Mouse (Mus musculus) forebrain, embryonic 11.5 days (tissue): Measurements from ENCODE around the gene Ptma. TPM values are rescaled to one million over a fixed set of nuclear protein-coding genes. Genes with fewer than 3 reads are reported as not detected.

Experiments used
- ATAC-seq: fragments of 200-750 bp; cut with Nextera tagmentation; replicated peaks from 2 replicates; pipeline ENCODE4 v1.8.0; 2017; ENCODE audit warnings: moderate TSS enrichment; ENCODE audit not compliant: low FRiP score
- DNase-seq: peaks from one replicate; pipeline ENCODE4 v3.0.0-alpha.2; 2017; ENCODE audit warnings: low spot score
- H3K27ac ChIP-seq: fragments of 300-500 bp; sonication (generic); 2 replicates; pipeline ENCODE4 v1.5.1; 2014; ENCODE audit warnings: low read depth, low read length
- H3K27me3 ChIP-seq: fragments of 300-500 bp; sonication (generic); 2 replicates; pipeline ENCODE4 v1.6.1; 2014; ENCODE audit warnings: mild to moderate bottlenecking, low read length, mixed read lengths; ENCODE audit not compliant: control insufficient read depth, insufficient read depth
- H3K36me3 ChIP-seq: fragments of 300-500 bp; sonication (generic); 2 replicates; pipeline ENCODE4 v1.6.1; 2014; ENCODE audit warnings: mild to moderate bottlenecking, low read length, moderate library complexity, mixed read lengths; ENCODE audit not compliant: control insufficient read depth, insufficient read depth
- H3K4me1 ChIP-seq: fragments of 300-500 bp; sonication (generic); replicated peaks from 2 replicates; pipeline ENCODE4 v1.6.1; 2014; ENCODE audit warnings: low read length, mixed read lengths; ENCODE audit not compliant: control insufficient read depth, insufficient read depth
- H3K4me2 ChIP-seq: fragments of 300-500 bp; sonication (generic); 2 replicates; pipeline ENCODE4 v1.6.1; 2014; ENCODE audit warnings: low read depth, mild to moderate bottlenecking, low read length, moderate library complexity, mixed read lengths; ENCODE audit not compliant: severe bottlenecking
- H3K4me3 ChIP-seq: fragments of 300-500 bp; sonication (generic); 2 replicates; pipeline ENCODE4 v1.5.1; 2014; ENCODE audit warnings: low read depth, low read length
- H3K9ac ChIP-seq: fragments of 300-500 bp; sonication (generic); 2 replicates; pipeline ENCODE4 v1.6.1; 2014; ENCODE audit warnings: low read length
- H3K9me3 ChIP-seq: fragments of 300-500 bp; sonication (generic); 2 replicates; pipeline ENCODE4 v1.6.1; 2016; ENCODE audit warnings: low read length, mixed read lengths; ENCODE audit not compliant: control insufficient read depth
- WGBS: fragments of 180-500 bp; shearing (Covaris S2); extraction: QIAGEN DNeasy Blood & Tissue Kit; methylation state at CpG from one replicate; pipeline ENCODE4 v1.1.7; 2014; 5-methylcytosine and 5-hydroxymethylcytosine counted together
- polyA plus RNA-seq: library from polyadenylated mRNA; unstranded; fragments of >200 nt; fragmentation: Nextera tagmentation; extraction: Ambion mirVana; gene quantifications from 2 replicates; pipeline ENCODE4 v1.2.1, GENCODE M21; 2014

Ptma gene
- polyA plus RNA-seq, 1 experiment from 2014 or later: 3,412 TPM

DNA sequence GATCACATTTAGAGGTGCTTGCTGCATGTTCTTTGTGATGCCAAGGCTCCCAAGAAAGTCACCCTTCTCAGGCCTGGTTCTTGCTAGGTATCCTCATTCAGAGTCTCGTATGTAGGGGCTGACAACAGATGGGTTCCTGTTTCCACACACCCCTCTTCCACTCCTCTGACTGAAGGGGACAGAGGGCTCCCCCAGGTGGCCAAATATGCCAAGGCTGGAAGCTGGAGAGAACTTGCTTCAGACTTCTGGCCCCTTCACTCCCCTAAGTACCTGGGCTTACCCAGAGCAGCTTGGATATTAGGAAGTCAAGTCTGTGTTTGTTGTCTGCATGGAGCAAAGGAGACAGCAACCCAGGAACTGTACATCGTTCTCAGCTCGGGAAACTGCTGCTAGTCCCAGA lies 26.6 kb upstream of the Ptma start:
- Histone ChIP-seq H3K4me2 (no peak overlapping the region), H3K27me3 (no peaks in the 10 kb centered on the region), H3K36me3 (no peaks in the 10 kb centered on the region), H3K9ac (no peak overlapping the region), H3K4me3 (no peak overlapping the region), H3K27ac (no peak overlapping the region), H3K9me3 (no peaks in the 10 kb centered on the region), H3K4me1 (peaks cover 20% of the 10 kb centered on the region)
- DNase-seq (peak; percentile 70), ATAC-seq (no peak)
- WGBS: 49% methylated on average over 3 of the region's 3 CpGs

DNA sequence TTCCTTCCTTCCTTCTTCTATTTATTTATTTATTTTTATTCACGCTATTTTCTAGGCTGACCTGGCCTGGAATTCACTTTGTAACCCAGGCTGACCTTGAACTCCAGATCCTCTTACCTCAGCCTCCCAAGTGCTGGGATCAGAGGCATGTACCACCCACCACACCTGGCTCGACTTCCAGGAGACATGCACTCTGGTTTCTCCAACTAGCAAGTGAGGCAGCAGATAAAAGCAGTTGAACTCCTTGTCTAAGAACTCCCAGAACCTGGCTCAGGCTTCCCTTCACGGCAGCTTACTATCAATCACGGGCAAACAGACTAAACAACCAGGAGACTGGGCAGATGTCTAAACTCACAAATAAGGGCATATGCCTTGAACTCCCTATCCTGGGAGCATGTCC lies 25.8 kb upstream of the Ptma start:
- H3K36me3 ChIP-seq: no peaks in the 10 kb centered on the region
- WGBS: 84% methylated on average over 4 of the region's 4 CpGs
- H3K4me1 ChIP-seq: peaks cover 25% of the 10 kb centered on the region
- no peaks in the 10 kb centered on the region for H3K9me3 ChIP-seq
- no peak overlapping the region for H3K9ac ChIP-seq
- H3K27ac ChIP-seq: 0 out of 2 replicates have a peak overlapping the region, but pooled peaks have one; percentile 3
- ATAC-seq: no peak
- DNase-seq: no peak
- H3K27me3 ChIP-seq: no peaks in the 10 kb centered on the region
- H3K4me2 ChIP-seq: no peak overlapping the region
- no peak overlapping the region for H3K4me3 ChIP-seq

DNA sequence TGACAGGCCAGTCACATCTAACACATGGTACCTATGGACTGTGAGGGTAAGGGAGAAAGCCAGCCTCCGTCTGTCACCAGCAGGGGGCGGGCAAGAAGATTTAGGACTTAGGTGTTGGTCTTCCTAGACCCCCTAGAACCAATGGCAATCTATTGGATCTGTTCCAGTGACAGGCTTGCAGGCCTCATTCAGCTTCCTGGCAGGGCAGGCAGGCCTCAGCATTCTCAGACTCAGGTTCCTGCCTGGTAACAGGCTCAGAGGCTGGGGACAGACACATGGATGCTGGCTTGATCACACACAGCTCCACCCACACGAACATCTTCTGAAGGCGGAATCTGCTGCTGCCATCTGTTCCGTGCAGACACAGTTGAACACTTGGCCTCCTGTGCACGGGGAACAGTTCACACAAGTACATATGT lies 25.4 kb upstream of the Ptma start:
- WGBS: 42% methylated on average over 6 of the region's 6 CpGs
- DNase-seq: peak; percentile 86
- Histone ChIP-seq H3K4me2 (no peak overlapping the region), H3K27ac (peak overlapping the region; percentile 18; the same call in 1 of the 2 replicates), H3K4me1 (peaks cover 25% of the 10 kb centered on the region), H3K9ac (no peak overlapping the region), H3K36me3 (no peaks in the 10 kb centered on the region), H3K9me3 (no peaks in the 10 kb centered on the region), H3K27me3 (no peaks in the 10 kb centered on the region), H3K4me3 (no peak overlapping the region)
- ATAC-seq: no peak

DNA sequence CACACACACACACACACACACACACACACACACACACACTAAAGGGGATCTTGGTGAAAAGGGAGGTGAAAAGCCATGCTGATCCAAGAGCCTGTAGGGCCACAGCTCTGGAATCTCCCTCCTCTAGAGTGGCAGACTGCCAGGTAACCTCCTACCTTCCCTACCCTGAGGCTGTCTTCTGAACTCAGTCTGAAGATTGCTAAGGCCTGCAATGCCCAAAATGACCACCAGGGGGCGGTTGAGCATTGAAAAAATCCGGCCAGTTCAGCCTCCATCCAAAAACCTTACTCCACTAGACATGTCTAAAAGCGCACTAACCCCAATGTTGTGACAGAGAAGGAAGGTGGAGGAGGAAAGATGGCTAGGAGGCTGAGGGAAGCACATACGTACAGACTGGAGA lies 25.0 kb upstream of the Ptma start:
- no peak for ATAC-seq
- H3K27me3 ChIP-seq: no peaks in the 10 kb centered on the region
- 0 out of 2 replicates have a peak overlapping the region, but pooled peaks have one; percentile 11 for H3K4me2 ChIP-seq
- DNase-seq: peak; percentile 94
- no peak overlapping the region for H3K4me3 ChIP-seq
- no peak overlapping the region; the same call in 1 of the 2 replicates for H3K9ac ChIP-seq
- H3K4me1 ChIP-seq: peaks cover 25% of the 10 kb centered on the region
- WGBS: 0% methylated on average over 4 of the region's 4 CpGs
- no peaks in the 10 kb centered on the region for H3K9me3 ChIP-seq
- no peaks in the 10 kb centered on the region for H3K36me3 ChIP-seq
- 0 out of 2 replicates have a peak overlapping the region, but pooled peaks have one; percentile 41 for H3K27ac ChIP-seq

DNA sequence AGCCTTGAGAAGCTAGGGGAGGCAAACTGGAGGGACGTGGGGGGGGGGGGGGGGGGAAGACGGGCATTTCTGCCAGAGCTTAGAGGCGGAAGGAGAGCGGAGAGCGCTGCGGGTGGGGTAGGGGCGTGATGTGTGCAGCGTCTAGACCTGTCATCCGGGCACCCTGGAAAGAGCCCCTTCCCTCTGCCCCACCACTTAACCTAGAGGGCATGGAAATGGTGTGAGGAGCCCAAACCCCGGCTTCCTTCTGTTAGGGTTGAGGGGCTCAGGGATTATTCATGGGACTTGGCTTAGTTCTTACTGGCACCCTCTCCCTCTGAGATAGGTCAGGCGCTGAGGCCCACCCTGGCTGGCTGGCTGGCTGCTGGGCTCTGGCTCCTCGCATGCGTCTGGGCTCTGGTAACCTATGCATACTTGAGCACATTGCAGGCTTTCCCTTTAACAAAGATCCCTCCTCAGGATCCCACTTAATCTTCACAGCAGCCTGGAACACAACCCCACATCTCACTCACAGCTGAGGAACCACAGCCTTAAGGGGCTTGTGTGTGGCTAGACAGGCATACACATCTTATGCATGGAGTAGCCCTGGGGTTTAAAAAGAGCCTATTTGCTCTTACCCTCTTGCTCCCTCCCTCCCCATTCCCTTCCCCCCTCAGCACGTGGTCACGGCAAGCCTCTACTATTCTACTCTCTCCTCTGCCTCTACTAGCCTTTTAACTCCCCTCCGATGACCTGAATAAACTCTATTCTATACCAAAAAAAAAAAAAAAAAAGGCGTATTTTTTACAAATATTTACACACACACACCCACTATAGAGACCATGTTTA lies 24.1 kb upstream of the Ptma start:
- H3K4me1 ChIP-seq: peaks cover 25% of the 10 kb centered on the region
- H3K27ac ChIP-seq: peak overlapping the region; percentile 86
- H3K36me3 ChIP-seq: no peaks in the 10 kb centered on the region
- no peak overlapping the region for H3K4me3 ChIP-seq
- peak; percentile 67 for DNase-seq
- H3K9me3 ChIP-seq: no peaks in the 10 kb centered on the region
- H3K9ac ChIP-seq: peak overlapping the region; percentile 74
- no peaks in the 10 kb centered on the region for H3K27me3 ChIP-seq
- ATAC-seq: no peak
- 6% methylated on average over 16 of the region's 17 CpGs for WGBS
- no peak overlapping the region for H3K4me2 ChIP-seq

DNA sequence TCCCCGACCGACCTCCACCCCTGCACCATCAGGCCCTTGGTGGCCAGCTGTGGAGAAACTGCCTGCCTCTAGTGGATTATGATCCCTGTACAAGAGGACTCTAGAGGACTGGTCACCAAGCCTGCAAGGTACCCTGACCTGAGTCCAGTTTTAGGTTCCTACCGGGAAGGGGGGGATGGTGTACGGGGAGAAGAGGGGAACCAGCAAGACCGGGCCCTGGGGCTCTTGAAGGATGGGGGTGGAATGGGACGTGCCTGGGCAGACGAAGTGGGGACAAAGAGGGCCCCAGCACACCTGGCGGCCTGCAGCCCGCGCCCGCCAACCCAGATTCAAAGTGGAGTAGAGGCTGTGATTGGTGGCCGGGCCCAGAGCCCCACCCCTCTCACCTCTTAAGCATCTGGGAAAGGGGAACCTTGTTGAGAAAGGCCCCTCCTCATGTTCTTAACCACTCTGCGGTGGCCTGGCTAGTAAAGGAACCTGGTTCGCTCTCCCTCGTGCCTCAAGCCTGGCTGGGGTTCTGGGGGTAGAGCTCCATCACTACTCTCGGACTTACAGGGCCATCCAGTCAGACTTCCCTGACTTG lies 23.3 kb upstream of the Ptma start:
- H3K4me1 ChIP-seq: peaks cover 25% of the 10 kb centered on the region
- H3K36me3 ChIP-seq: no peaks in the 10 kb centered on the region
- H3K27ac ChIP-seq: peak overlapping the region; percentile 86
- ATAC-seq (peak; percentile 29), DNase-seq (peak; percentile 83)
- no peaks in the 10 kb centered on the region for H3K9me3 ChIP-seq
- no peaks in the 10 kb centered on the region for H3K27me3 ChIP-seq
- WGBS: 8% methylated on average over 16 of the region's 16 CpGs
- peak overlapping the region; percentile 74 for H3K9ac ChIP-seq
- peak overlapping the region; percentile 36 for H3K4me3 ChIP-seq
- peak overlapping the region; percentile 62 for H3K4me2 ChIP-seq

DNA sequence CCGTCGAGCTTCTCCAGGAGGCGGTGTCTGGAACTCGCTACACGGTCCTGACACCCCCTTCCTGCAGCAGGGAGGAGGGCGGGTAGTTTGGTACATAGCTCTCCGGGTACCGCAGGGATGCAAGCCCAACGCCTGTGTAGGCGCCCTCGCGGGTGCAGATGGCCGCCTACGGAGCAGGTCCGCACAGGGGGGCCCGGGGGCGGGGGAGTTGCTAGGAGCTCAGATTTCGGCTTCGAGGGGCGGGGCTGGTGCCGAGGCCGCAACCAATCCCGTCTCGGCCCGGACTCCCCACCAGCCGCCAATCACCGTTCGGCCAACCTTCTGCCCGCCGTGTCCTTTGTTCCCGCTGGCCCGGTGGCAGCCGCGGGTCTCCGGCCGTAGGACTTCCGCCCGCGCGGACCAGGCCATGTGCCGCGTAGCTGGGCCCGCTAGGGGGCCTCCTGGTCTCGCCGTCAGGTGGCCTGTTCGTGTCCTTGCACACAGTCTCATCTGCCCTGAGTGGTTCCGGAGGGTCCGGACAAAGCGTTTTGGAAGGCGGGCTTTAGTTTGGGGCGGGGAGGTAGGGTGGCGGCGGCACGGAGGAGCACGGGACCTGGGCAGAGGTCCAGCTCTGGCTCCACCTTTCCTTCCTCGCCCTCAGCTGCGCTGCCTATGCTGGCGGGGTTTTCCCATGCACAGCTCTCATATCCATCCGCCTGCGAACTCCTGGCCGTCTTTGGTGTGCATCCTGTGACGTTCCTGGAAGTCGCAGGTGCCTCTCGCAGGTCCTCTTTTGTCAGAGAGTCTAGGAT lies 22.4 kb upstream of the Ptma start:
- Histone ChIP-seq H3K4me1 (peaks cover 24% of the 10 kb centered on the region), H3K27ac (peak overlapping the region; percentile 86), H3K27me3 (no peaks in the 10 kb centered on the region), H3K9ac (peak overlapping the region; percentile 74), H3K9me3 (no peaks in the 10 kb centered on the region), H3K4me3 (peak overlapping the region; percentile 36), H3K36me3 (no peaks in the 10 kb centered on the region), H3K4me2 (peak overlapping the region; percentile 62)
- DNase-seq (peak; percentile 98), ATAC-seq (peak; percentile 87)
- under 1% methylated on average over 63 of the region's 64 CpGs for WGBS

DNA sequence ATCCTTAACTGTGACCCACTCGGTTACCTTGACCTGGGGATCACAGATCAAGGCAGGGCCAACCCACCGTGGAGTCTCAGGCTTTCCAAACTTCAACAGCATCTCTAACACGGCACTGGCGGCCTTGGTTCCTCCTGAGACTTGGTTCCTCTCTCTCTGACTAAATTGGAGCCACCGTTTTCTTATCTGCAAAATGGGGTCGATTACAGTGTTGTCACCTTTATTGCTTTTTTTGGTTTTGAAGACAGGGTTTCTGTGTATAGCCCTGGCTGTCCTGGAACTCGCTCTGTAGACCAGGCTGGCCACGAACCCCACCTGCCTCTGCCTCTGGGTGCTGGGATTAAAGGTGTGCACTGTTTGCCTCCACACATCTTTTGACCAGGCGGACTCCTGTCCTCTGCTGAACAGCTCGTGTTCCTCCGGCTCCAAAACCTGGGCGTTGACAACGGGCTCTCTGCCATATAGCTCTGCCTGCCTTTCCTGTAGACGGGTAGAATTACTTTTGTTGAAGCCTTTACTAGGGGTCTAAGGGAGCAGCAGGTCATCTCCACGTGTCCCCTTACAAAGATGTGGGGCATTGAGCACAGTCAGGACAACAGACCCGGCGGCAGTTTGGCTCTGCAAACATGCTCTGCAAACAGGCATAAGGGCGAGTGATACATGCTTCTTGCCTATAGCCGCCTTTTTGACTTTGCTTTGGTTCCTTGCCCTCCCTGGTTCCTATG lies 21.7 kb upstream of the Ptma start:
- H3K4me1 ChIP-seq: peaks cover 28% of the 10 kb centered on the region
- DNase-seq: no peak
- no peaks in the 10 kb centered on the region for H3K27me3 ChIP-seq
- H3K9ac ChIP-seq: peak overlapping the region; percentile 74
- peak overlapping the region; percentile 36 for H3K4me3 ChIP-seq
- ATAC-seq: no peak
- H3K27ac ChIP-seq: peak overlapping the region; percentile 86
- H3K9me3 ChIP-seq: no peaks in the 10 kb centered on the region
- no peaks in the 10 kb centered on the region for H3K36me3 ChIP-seq
- WGBS: 16% methylated on average over 19 of the region's 19 CpGs
- peak overlapping the region; percentile 62 for H3K4me2 ChIP-seq
